Mouse (Mus musculus) hindbrain, embryonic 15.5 days (tissue): Measurements from ENCODE around the gene Gm9964. TPM values are rescaled to one million over a fixed set of nuclear protein-coding genes. Genes with fewer than 3 reads are reported as not detected.
"Not testable (repeated sequence)": the region's sequence is repeated elsewhere in the genome, so short reads cannot be mapped to it uniquely, and the experiment has no call there.

ENCODE experiments used
- ATAC-seq: fragments of 200-750 bp; cut with Nextera tagmentation; 2 replicates; pipeline ENCODE4 v1.8.0; 2017; ENCODE audit warnings: low read depth, moderate number of reproducible peaks, moderate TSS enrichment; ENCODE audit not compliant: low FRiP score
- H3K27ac ChIP-seq: fragments of 300-500 bp; sonication (generic); replicated peaks from 2 replicates; pipeline ENCODE4 v1.5.1; 2015; ENCODE audit warnings: mild to moderate bottlenecking, inconsistent platforms
- H3K27me3 ChIP-seq: fragments of 300-500 bp; sonication (generic); 2 replicates; pipeline ENCODE4 v1.6.1; 2015; ENCODE audit warnings: control low read depth, inconsistent platforms
- H3K36me3 ChIP-seq: fragments of 300-500 bp; sonication (generic); 2 replicates; pipeline ENCODE4 v1.6.1; 2015; ENCODE audit warnings: control low read depth, inconsistent platforms
- H3K4me1 ChIP-seq: fragments of 300-500 bp; sonication (generic); replicated peaks from 2 replicates; pipeline ENCODE4 v1.6.1; 2015; ENCODE audit warnings: control low read depth, inconsistent platforms
- H3K4me2 ChIP-seq: fragments of 300-500 bp; sonication (generic); 2 replicates; pipeline ENCODE4 v1.6.1; 2015; ENCODE audit warnings: moderate library complexity, mild to moderate bottlenecking, inconsistent platforms
- H3K4me3 ChIP-seq: fragments of 300-500 bp; sonication (generic); 2 replicates; pipeline ENCODE4 v1.5.1; 2015; ENCODE audit warnings: mild to moderate bottlenecking, inconsistent platforms
- H3K9ac ChIP-seq: fragments of 300-500 bp; sonication (generic); 2 replicates; pipeline ENCODE4 v1.6.1; 2015; ENCODE audit warnings: inconsistent platforms
- H3K9me3 ChIP-seq: fragments of 300-500 bp; sonication (generic); 2 replicates; pipeline ENCODE4 v1.6.1; 2016; ENCODE audit warnings: control low read depth, inconsistent platforms
- WGBS: fragments of 180-500 bp; shearing (Covaris S2); methylation state at CpG from one replicate; pipeline ENCODE4 v1.1.7; 2015; 5-methylcytosine and 5-hydroxymethylcytosine counted together
- polyA plus RNA-seq: library from polyadenylated mRNA; unstranded; fragments of >200 nt; fragmentation: Nextera tagmentation; extraction: Ambion mirVana; gene quantifications from 2 replicates; pipeline ENCODE4 v1.2.1, GENCODE M21; 2015

The Gm9964 gene
- polyA plus RNA-seq, 1 experiment from 2014 or later: not detected

DNA sequence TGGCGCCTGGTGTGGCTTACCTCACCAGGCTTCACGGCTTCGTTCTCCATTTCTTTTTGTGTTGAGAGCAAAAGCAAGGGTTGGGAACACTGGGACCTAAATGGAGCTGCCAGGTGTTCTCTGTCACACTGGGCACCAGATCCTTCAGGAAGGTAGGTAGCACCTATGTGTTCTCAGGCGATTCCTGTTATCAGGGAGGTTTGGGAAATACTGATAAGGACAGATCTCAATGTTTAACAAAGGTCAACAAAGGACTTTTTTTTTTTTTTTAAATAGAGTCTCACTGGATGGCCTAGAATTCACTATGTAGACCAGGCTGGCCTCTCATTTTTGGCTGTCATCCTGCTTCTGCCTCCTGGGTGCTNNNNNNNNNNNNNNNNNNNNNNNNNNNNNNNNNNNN is 22.9 kb downstream of the Gm9964 start:
- no peaks in the 10 kb centered on the region for H3K9me3 ChIP-seq
- H3K4me3 ChIP-seq: no peak overlapping the region
- ATAC-seq: no peak
- no peak overlapping the region for H3K27ac ChIP-seq
- H3K36me3 ChIP-seq: no peaks in the 10 kb centered on the region
- no peaks in the 10 kb centered on the region for H3K4me1 ChIP-seq
- 87% methylated on average over 4 of the region's 4 CpGs for WGBS
- H3K27me3 ChIP-seq: no peaks in the 10 kb centered on the region
- H3K9ac ChIP-seq: no peak overlapping the region
- no peak overlapping the region for H3K4me2 ChIP-seq

DNA sequence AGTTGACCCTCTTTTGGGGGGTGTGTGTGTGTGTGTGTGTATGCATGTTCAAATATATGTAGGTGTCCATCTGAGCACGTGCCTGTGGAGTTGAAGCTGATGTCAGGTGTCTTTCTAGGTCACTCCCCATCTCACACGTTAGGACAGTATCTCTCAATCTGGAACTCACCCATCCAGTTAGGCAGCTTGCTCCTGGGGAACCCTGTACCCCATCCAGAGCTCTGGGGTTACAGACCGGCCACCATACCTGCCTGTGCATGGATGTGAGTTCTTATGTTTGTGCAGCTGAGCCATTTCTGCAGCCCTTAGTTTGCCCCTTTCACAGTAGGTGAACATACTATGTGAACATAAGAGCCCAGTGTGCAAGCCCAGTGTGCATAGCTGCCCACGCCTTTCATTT is 23.7 kb downstream of the Gm9964 start:
- no peak overlapping the region for H3K9ac ChIP-seq
- H3K4me1 ChIP-seq: no peaks in the 10 kb centered on the region
- H3K9me3 ChIP-seq: no peaks in the 10 kb centered on the region
- WGBS: 76% methylated on average over 4 of the region's 4 CpGs
- no peak overlapping the region for H3K27ac ChIP-seq
- no peak overlapping the region for H3K4me2 ChIP-seq
- H3K4me3 ChIP-seq: no peak overlapping the region
- no peaks in the 10 kb centered on the region for H3K36me3 ChIP-seq
- H3K27me3 ChIP-seq: no peaks in the 10 kb centered on the region
- no peak for ATAC-seq

DNA sequence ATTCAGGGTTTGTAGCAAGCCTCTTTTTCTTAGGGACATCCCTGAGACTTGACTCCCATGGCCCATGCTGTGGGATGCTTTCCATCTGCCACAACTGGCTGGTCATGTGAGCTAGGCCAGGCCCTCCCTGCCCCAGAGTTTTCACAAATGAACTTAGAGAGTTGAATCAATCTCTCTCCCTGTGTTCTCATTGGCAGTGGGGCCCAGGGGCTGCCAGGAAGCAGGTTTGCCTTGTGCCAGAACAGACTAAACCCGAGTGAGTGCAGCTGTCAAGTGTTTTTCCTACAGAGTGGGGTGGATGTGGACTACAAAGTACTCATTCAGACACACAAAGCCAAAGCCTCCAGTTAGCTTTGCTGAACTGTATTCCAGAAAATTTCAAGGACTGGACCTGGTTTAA is 29.5 kb downstream of the Gm9964 start:
- no peak overlapping the region for H3K4me3 ChIP-seq
- H3K4me1 ChIP-seq: 0 out of 2 replicates have a peak, but pooled peaks cover 2% of the 10 kb centered on the region
- no peak for ATAC-seq
- no peaks in the 10 kb centered on the region for H3K36me3 ChIP-seq
- H3K27ac ChIP-seq: no peak overlapping the region
- no peaks in the 10 kb centered on the region for H3K9me3 ChIP-seq
- WGBS: 26% methylated on average over 1 of the region's 1 CpGs
- no peak overlapping the region for H3K4me2 ChIP-seq
- H3K9ac ChIP-seq: no peak overlapping the region
- no peaks in the 10 kb centered on the region for H3K27me3 ChIP-seq

DNA sequence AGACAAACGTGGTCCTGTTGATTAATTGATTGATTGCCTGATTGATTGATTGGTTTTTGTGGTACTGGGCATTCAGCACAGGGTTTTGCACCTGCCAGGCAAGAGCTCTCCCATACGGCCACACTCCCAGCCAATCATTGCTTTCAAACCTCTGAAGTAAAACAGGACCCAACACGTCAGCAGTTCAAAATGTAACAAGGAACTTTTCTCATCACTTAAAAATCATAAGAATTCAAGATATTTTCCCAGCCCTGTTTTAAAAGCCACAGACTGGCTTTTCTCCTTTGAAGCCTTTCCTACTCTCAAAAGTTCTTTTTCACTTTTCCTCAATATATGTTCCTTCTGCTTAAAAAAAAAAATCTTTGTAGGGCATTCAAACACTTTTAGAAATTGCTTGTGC is 32.3 kb downstream of the Gm9964 start:
- Histone ChIP-seq H3K27ac (no peak overlapping the region), H3K4me3 (no peak overlapping the region), H3K9me3 (no peaks in the 10 kb centered on the region), H3K4me1 (0 out of 2 replicates have a peak, but pooled peaks cover 2% of the 10 kb centered on the region), H3K4me2 (no peak overlapping the region), H3K27me3 (no peaks in the 10 kb centered on the region), H3K9ac (no peak overlapping the region), H3K36me3 (no peaks in the 10 kb centered on the region)
- ATAC-seq: no peak
- WGBS: 62% methylated on average over 3 of the region's 3 CpGs

DNA sequence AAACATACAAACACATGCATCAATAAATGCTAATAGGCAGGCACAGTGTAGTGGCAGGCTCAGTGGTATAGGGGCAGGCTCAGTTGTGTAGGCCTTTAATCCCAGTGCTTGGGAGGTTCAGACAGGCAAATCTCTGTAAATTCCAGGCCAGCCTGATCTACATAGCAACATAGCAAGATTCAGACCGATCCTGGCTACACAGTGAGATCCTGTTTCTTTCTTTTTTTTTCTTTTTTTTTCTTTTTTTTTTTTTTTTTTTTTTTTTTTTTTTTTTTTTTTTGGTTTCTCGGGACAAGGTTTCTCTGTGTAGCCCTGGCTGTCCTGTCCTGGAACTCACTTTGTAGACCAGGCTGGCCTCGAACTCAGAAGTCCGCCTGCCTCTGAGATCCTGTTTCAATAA is 36.6 kb downstream of the Gm9964 start:
- not testable (repeated sequence) for H3K9me3 ChIP-seq, H3K27me3 ChIP-seq, H3K4me2 ChIP-seq, H3K9ac ChIP-seq, H3K36me3 ChIP-seq, H3K4me3 ChIP-seq, H3K4me1 ChIP-seq, ATAC-seq, H3K27ac ChIP-seq
- 86% methylated on average over 4 of the region's 4 CpGs for WGBS

DNA sequence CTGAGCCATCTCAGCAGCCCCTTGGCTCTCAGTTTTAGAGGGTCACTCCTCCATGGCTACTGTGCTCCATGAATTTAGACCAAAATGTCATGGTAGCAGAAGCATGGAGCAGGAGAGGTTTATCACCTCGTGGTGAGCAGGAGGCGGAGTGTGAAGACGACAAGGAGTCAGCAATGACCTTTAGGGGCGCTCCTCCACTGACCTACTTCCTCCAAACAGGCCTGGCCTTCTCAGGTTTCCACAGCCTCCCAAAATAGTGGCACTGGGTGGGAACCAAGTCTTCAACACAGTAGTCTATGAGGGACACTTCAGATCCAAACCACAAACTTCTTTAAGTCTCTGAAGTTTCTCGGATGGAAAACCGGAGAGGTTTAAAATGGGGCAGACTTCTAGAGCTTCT is 38.0 kb downstream of the Gm9964 start:
- Histone ChIP-seq H3K27me3 (no peaks in the 10 kb centered on the region), H3K9me3 (no peaks in the 10 kb centered on the region), H3K4me2 (no peak overlapping the region), H3K36me3 (no peaks in the 10 kb centered on the region), H3K4me3 (no peak overlapping the region), H3K9ac (no peak overlapping the region), H3K27ac (no peak overlapping the region), H3K4me1 (peaks cover 4% of the 10 kb centered on the region; the same call in 1 of the 2 replicates)
- ATAC-seq: no peak
- WGBS: 81% methylated on average over 6 of the region's 6 CpGs

DNA sequence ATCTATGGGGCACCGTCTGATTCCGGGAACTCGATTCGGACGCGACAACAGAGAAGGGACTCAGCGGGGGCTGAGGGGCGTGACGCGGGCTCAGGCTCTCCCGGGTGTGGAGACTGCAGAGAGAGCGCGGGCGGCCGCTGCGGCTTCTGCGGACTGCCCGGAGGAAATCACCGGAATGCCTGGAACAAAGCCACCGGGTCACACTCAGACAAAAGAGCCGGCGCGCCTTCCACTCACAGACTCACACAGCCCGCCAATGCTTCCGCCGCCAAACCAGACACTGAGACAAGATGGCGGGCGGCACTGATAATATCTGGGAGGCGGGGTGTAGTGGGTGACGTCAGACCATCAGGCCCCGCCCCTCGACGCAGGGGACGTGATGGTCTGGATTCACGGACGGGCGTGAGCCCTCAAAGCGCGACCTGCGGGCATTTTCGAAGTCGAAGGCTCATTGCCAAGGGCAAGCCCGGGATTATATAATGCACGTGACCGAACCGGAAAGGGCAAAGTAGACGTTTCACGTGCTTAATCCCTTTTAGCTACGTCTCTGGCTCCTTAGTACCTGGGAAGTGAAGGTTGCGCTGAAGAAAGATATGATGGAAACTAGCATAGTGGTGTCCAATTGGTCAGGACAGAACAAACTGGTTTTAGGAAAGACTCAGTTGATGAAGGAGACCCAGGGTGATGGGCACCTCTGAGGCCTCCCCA is 42.2 kb downstream of the Gm9964 start, which contains the start of gene Wsb1:
Gene Wsb1, minus strand, starts transcription at position 281 of the 708 bp plus-strand sequence.
- peak within 1 kb of the TSS; percentile 75 for H3K9ac ChIP-seq
- peak; percentile 95 for ATAC-seq
- peaks cover 39% of the 10 kb centered on the region for H3K4me1 ChIP-seq
- peak within 1 kb of the TSS; percentile 64 for H3K4me3 ChIP-seq
- peak within 1 kb of the TSS; percentile 76 for H3K4me2 ChIP-seq
- WGBS: 2% methylated on average over 50 of the region's 50 CpGs
- H3K9me3 ChIP-seq: no peaks in the 10 kb centered on the region
- peaks cover 14% of the 10 kb centered on the region for H3K36me3 ChIP-seq
- H3K27me3 ChIP-seq: no peaks in the 10 kb centered on the region
- H3K27ac ChIP-seq: peak within 1 kb of the TSS; percentile 95

DNA sequence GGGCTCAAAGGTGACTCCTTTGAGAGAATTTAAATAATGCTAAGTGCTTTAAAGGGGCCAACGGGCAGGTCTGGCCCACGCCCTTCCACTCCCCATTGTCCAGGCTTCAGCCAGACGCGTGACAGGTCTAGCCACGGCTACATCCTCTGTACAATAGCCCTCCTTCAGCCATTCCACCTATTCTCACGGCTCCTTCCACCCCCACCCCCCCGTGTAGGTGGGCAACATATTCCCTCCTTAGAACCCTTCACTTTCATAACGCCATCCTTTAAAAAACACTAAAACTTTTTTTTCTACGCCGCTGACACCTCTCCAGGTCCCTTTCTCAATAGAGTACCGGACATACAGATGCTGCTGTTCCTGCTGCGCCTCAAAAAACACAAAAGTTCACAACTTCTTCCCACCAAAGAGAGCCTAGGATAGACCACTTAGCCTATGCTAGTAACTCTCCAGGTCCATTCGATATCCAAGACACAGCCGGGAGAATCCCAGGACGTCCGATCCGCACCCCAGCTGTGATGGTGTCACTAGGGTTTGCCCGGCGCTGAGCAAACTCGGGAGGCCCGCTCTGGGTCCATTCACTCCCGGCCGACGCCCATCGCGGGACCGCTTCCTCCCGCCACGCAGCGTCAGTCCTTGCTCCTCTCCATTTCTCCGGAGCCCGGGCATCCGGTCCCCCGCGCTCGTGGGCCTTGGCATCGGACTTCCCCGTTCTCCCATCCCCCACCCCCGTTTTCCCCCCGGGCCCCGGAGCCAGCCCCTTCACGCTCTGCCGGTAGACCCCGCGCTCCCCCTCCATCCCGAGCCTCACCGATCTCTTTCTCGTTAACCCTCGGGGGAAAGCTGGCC is 42.9 kb downstream of the Gm9964 start:
- peaks cover 39% of the 10 kb centered on the region for H3K4me1 ChIP-seq
- peak overlapping the region; percentile 75 for H3K9ac ChIP-seq
- WGBS: 1% methylated on average over 49 of the region's 49 CpGs
- peak overlapping the region; percentile 76 for H3K4me2 ChIP-seq
- no peaks in the 10 kb centered on the region for H3K27me3 ChIP-seq
- peaks cover 15% of the 10 kb centered on the region for H3K36me3 ChIP-seq
- H3K9me3 ChIP-seq: no peaks in the 10 kb centered on the region
- peak overlapping the region; percentile 95 for H3K27ac ChIP-seq
- H3K4me3 ChIP-seq: peak overlapping the region; percentile 64
- peak; percentile 35 for ATAC-seq

DNA sequence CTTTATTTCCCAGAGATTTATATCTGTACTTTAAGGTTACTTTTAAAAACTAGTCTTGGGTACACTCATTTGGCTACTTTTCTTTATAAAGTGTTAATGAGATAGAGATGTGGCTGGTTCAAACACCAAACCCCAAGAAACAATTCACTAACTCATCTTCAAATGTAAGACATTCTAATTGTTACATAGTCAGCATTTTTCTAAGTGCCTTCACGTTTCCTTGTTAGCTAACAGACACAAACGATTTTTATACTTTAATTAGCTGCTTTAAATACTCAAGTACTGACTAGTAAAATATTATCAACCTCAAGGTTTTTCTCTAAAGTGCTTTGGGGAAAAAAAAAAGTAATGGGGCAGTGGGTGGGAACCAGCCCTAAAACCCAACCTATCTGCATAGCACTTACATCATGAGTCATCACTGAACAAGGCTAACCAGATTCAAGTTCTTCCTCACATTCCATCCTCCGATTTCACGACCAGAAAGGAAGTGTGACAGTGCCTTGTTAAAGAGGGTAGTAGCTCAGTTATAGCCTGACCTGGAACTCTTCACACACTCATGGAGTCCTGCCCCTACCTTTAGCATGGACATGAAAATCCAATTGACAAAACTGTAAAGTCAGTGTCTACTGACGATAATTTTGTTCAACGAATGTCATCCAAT is 43.7 kb downstream of the Gm9964 start:
- H3K36me3 ChIP-seq: peaks cover 15% of the 10 kb centered on the region
- peak overlapping the region; percentile 64 for H3K4me3 ChIP-seq
- H3K4me1 ChIP-seq: peaks cover 39% of the 10 kb centered on the region
- H3K9ac ChIP-seq: peak overlapping the region; percentile 75
- 19% methylated on average over 6 of the region's 6 CpGs for WGBS
- H3K9me3 ChIP-seq: no peaks in the 10 kb centered on the region
- peak overlapping the region; percentile 95 for H3K27ac ChIP-seq
- peak overlapping the region; percentile 76 for H3K4me2 ChIP-seq
- ATAC-seq: no peak
- no peaks in the 10 kb centered on the region for H3K27me3 ChIP-seq

Other genes with a start within 250 kb of the Gm9964 start
- 5.0 and 5.6 TPM in 2 replicates for gene Ksr1, start 150.5 kb downstream of the Gm9964 start, polyA plus RNA-seq
- gene Wsb1, start 42.2 kb downstream of the Gm9964 start, polyA plus RNA-seq: 406 and 435 TPM in 2 replicates
- 6.1 and 6.6 TPM in 2 replicates for gene Nf1, start 42.8 kb upstream of the Gm9964 start, polyA plus RNA-seq
- 7.9 and 8.2 TPM in 2 replicates for gene Omg, start 207.2 kb upstream of the Gm9964 start, polyA plus RNA-seq
- not detected in 2 replicates for gene Evi2b, start 226.9 kb upstream of the Gm9964 start, polyA plus RNA-seq
- gene Evi2, start 233.7 kb upstream of the Gm9964 start, polyA plus RNA-seq: 0.56 and 0.58 TPM in 2 replicates
- 3.2 and 3.7 TPM in 2 replicates for gene Evi2a, start 233.7 kb upstream of the Gm9964 start, polyA plus RNA-seq